Mouse (Mus musculus): ENCODE measurements around the gene Gstm4. TPM values are rescaled to one million over a fixed set of nuclear protein-coding genes. Genes with fewer than 3 reads are reported as not detected.

The Gstm4 gene
- 10 to 100 TPM; 11.8 to 15.8 TPM for total RNA-seq (2021)
- long read RNA-seq, experiment 1, transcript Gstm4-201 (8 exons, 1,707 nt): major isoform, 16 of 44 reads
- long read RNA-seq, experiment 1, partial matches to known transcripts: 0 of 44 reads
- long read RNA-seq, experiment 1, other reads (novel, unspliced or antisense): 27 of 44 reads
- long read RNA-seq, experiment 2, transcript Gstm4-201 (8 exons, 1,707 nt): major isoform, 8 of 23 reads
- long read RNA-seq, experiment 2, partial matches to known transcripts: 2 of 23 reads
- long read RNA-seq, experiment 2, other reads (novel, unspliced or antisense): 13 of 23 reads

GRCm38 (mm10) chr3:108044394-108045140 is at the start of gene Gstm4:
TSS of gene Gstm4 (minus strand) at chr3:108044894.
- DNase-seq (ENCODE audit: low spot score): peak; percentile 92

- DNase-seq (ENCODE audit: low spot score): no peak
Measured at GRCm38 (mm10) chr3:108094146-108094545, 49.5 kb upstream of the Gstm4 start.

GRCm38 (mm10) chr3:108093306-108093705 is 48.6 kb upstream of the Gstm4 start:
- no peak for DNase-seq (ENCODE audit: low spot score)

GRCm38 (mm10) chr3:108092536-108093115 is 47.9 kb upstream of the Gstm4 start, which contains the start of gene Gnat2:
TSS of gene Gnat2 (plus strand) at chr3:108092789.
- DNase-seq (ENCODE audit: low spot score): no peak

- no peak for DNase-seq (ENCODE audit: low spot score)
Measured at GRCm38 (mm10) chr3:108092030-108092429, 47.3 kb upstream of the Gstm4 start.

- no peak for DNase-seq (ENCODE audit: low spot score)
Measured at GRCm38 (mm10) chr3:108090561-108090960, 45.9 kb upstream of the Gstm4 start.

- DNase-seq (ENCODE audit: low spot score): no peak
Measured at GRCm38 (mm10) chr3:108089916-108090315, 45.2 kb upstream of the Gstm4 start.

- no peak for DNase-seq (ENCODE audit: low spot score)
Measured at GRCm38 (mm10) chr3:108088842-108089380, 44.2 kb upstream of the Gstm4 start.

GRCm38 (mm10) chr3:108087329-108087728 is 42.6 kb upstream of the Gstm4 start:
- no peak for DNase-seq (ENCODE audit: low spot score)

GRCm38 (mm10) chr3:108086470-108086979 is 41.8 kb upstream of the Gstm4 start, which contains the start of gene Ampd2:
TSS of gene Ampd2 (minus strand) at chr3:108086651.
- peak; percentile 85 for DNase-seq (ENCODE audit: low spot score)

- peak; percentile 90 for DNase-seq (ENCODE audit: low spot score)
Measured at GRCm38 (mm10) chr3:108085721-108086469, 41.2 kb upstream of the Gstm4 start.

- peak; percentile 92 for DNase-seq (ENCODE audit: low spot score)
Measured at GRCm38 (mm10) chr3:108085281-108085720, 40.6 kb upstream of the Gstm4 start.

GRCm38 (mm10) chr3:108084767-108085270 is 40.1 kb upstream of the Gstm4 start:
- no peak for DNase-seq (ENCODE audit: low spot score)

- no peak for DNase-seq (ENCODE audit: low spot score)
Measured at GRCm38 (mm10) chr3:108083904-108084407, 39.3 kb upstream of the Gstm4 start.

- no peak for DNase-seq (ENCODE audit: low spot score)
Measured at GRCm38 (mm10) chr3:108083161-108083560, 38.5 kb upstream of the Gstm4 start.

- no peak for DNase-seq (ENCODE audit: low spot score)
Measured at GRCm38 (mm10) chr3:108082251-108082875, 37.7 kb upstream of the Gstm4 start.

GRCm38 (mm10) chr3:108081681-108082080 is 37.0 kb upstream of the Gstm4 start:
- DNase-seq (ENCODE audit: low spot score): no peak

- no peak for DNase-seq (ENCODE audit: low spot score)
Measured at GRCm38 (mm10) chr3:108076836-108077235, 32.1 kb upstream of the Gstm4 start.

GRCm38 (mm10) chr3:108072983-108073569 is 28.4 kb upstream of the Gstm4 start:
- DNase-seq (ENCODE audit: low spot score): no peak

All from gastrocnemius, adult 18-20 months (tissue).